Mouse (Mus musculus) urinary bladder, postnatal 14 days (tissue): ENCODE data around the gene Txlng.

Experiments
- DNase-seq: peaks from one replicate; pipeline ENCODE4 v3.0.0; 2021; ENCODE audit warnings: low spot score

The Txlng gene

DNA sequence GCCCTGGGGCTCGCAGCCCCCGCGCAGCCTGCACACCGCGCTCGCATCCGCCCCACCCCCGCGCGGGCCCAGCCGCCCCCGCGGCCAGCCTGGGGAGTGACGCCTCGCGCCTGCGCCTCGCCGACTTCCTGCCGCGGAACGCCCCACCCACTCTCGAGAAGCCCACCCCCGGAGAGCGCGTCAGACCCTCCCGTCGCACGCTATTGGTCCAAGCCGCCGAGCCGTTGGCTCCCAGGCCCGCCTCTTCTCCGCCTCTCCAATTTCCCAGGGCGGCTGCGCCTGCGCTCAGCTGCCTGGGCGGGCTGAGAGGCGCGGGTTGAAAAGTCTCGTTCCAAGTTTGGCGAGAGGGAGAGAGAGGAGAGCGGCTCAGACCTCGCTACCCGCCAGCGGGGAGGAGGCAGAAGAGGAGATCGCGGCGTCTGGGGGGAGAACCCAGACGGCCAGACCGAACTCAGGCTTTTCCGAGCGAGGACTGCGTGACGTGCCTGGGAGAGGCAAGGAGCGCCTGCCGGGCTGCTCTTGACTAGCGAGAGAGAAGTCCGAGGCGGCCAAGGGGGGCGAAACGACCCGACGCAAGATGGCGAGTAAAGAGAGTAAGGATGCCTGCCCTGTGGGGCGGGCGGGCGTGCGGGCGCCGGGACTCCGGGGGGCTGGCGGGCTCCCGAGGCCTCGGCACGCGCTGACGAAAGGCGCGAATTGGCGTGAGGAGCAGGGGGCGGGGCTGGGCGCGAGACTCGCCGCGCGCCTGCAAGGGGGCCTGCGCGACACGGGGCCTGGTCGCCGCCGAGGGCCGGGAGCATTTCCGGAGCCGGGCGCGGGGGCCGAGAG is 68.9 kb downstream of the Txlng start, which contains the start of gene Rbbp7:
Gene Rbbp7 (plus strand): TSS at position 288 of the 828 bp plus-strand sequence.
- DNase-seq, result peak; percentile 92

DNA sequence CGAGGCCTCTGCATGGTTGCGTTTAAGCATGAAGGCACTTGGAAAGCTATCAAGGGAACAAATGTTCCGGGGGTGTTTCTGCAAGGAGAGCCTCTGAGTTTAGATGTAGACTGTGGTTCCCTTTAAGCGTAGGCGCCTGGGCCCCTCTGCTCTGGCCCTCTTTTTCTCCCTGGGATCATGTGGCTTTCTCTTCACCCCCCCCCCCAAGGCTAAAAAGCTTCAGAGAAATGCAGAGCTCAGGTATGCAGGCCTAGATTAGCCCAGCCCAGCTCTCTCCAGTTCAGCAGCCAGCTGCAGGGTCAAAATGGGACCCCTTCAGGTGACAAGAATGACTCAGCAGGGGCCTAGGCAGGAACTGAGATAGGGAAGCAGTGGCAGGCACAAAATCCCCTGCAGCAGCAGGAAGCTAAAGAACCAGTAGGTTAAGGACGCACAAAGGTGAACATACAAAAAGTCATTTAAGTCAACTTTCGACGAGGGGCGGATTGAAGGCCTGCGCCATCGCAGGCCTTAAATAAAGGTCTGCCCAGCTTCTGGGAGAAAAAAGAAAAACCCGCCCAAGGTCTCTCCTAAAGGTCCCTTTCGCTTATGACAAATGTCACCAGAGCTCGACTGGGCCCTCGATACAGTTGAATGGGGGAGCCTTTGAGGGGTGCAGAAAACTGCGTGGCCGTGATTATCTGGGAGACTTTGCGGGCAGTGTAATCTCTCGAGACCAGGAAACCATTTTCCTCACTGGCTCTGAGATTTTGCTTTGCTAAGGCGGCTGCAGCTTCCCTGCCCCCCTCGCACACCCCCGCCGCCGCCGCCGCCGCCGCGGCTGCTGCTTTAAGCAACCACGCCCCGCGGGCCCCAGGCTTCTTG is 69.8 kb downstream of the Txlng start:
- no peak for DNase-seq

GRCm38 (mm10) chrX:162756058-162756457 is 73.2 kb downstream of the Txlng start:
- no peak for DNase-seq

- no peak for DNase-seq
Observed at GRCm38 (mm10) chrX:162754314-162754713, 74.9 kb downstream of the Txlng start.

DNA sequence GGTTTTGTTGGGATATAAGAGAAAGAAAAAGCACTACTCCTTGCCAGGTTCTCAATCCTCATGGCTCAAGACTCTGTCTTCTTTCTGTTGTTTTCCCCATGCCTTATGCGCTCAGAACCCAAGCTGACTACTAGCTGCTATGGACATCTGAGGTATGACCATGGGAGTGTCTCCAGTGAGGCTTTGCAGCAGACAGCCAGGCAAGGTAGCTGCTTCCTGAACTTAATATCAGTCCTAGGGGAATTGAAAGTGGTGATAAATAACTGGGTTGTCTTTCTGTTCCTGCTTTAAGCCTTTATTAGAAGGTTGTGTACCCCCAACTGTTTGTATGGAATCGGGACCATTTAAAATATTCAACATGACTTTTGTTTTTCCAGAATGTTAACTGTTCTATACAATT is 76.8 kb downstream of the Txlng start:
- DNase-seq, result no peak

DNA sequence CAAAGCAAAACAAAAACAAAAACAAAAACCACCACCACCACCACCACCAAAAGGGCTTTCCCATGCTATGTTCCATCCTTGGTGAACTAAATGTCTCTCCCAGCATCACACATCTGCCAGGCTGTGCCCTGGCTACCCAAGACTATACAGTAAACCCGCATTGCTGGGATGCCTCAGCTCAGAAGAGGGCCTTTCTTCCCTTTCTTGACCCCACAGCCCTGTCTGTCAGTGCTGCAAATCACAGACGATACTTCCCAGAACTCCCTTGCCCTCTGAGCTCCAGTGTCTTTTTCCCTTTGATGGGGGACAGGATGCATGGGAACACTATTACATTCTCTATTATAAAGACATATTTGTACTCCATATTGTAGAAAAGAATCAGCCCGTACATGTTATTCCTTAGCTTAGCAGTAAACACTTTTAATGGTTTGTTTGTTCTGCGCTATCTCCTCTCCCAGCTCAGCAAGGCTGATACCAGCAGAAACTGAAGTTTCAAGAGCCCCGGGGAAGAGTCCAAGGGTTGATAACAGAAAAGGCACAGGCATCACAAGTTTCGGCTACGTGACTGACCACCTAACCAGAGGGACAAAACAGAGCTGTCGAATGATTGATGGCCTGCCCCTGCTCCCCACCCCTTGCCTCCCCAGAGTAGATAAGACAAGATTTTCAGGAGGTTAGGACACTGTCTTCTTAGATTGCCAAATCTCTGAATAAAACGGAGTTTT is 80.4 kb downstream of the Txlng start:
- no peak for DNase-seq

- DNase-seq, result peak; percentile 18
Observed at GRCm38 (mm10) chrX:162736140-162736659, 93.1 kb downstream of the Txlng start.

GRCm38 (mm10) chrX:162734997-162735929 is 94.0 kb downstream of the Txlng start:
- DNase-seq, result peak; percentile 66

GRCm38 (mm10) chrX:162730031-162730430 is 99.2 kb downstream of the Txlng start:
- no peak for DNase-seq
